Mouse (Mus musculus) frontal cortex, adult (tissue): ENCODE data around the gene Lypd4.

Experiments used
- ATAC-seq: cut with Nextera tagmentation; 2 replicates; pipeline ENCODE4 v1.9.2; 2017; ENCODE audit warnings: mild to moderate bottlenecking, moderate library complexity, mixed read lengths; ENCODE audit not compliant: low TSS enrichment

Gene Lypd4

DNA sequence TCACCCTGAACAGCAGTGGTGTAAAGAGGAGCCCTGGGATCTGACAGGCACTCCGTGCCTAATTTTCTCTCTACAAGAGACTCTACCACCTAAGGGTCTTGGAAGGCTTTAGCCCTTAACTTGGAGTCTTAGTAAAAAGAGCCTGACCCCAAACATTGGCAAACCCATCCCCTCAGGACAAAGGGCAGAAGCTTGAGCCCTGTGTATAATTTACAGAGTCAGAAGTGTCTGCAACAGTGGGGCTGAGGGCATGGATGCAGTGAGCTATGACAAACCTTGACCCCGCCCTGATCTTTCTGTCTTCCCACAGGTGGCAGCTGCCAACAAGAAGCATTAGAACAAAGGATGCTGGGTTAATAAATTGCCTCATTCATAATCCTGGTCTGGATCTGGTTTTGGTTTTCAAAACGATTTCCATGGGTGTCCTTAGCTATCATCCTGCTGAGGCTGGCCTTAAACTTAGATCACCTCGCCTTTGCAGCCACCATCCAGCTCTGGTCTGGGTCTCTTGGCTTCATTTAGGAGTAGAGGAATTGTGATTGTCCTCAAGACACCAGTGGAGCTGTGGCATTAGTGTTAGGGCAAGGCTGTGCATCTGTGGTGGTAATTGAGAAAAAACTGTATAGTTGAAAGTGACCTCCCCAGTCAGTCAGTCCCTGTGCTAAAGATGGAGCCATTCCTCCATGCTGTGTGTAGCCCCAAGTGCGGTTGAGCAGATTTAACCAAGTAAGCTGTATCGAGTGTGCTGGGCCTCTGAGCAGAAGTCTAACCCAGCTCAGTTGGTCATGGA lies 19.9 kb upstream of the Lypd4 start:
- ATAC-seq: no peak

DNA sequence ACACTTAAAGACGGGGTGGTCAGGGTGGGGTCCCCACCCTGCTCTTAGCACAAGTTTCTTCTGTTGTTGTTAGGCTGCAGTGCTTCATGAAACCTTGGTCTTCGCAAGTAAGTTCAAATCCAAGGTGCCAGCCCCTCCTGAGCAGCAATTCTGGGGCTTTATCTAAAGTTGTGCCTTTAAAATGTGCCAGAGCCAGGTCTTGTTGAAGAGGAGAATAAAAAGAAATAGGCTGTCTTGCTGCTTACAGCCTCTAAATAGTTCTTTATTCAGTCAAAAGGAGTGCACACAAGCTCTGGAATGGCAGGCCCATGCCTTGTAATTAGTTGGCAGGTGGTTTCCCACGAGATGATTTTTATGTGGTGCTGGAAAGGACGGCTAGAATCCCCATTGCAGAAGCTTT lies 17.4 kb upstream of the Lypd4 start:
- no peak for ATAC-seq

DNA sequence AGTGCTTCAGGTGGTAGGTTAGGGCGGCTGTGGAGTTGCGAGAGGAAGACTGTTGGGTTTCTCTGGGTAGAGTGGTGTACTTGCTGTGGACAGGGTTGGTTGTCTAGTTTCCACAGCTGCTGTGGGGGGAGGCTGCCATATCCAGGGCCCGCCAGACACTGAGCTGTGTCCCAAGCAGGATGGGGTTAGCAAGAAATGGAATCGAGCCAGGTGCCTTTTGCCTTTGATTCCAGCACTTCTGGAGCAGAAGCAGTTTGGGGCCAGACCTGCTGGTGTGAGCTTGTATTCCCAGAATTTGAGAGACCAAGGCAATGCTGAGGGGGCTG lies 16.5 kb upstream of the Lypd4 start:
- no peak for ATAC-seq

DNA sequence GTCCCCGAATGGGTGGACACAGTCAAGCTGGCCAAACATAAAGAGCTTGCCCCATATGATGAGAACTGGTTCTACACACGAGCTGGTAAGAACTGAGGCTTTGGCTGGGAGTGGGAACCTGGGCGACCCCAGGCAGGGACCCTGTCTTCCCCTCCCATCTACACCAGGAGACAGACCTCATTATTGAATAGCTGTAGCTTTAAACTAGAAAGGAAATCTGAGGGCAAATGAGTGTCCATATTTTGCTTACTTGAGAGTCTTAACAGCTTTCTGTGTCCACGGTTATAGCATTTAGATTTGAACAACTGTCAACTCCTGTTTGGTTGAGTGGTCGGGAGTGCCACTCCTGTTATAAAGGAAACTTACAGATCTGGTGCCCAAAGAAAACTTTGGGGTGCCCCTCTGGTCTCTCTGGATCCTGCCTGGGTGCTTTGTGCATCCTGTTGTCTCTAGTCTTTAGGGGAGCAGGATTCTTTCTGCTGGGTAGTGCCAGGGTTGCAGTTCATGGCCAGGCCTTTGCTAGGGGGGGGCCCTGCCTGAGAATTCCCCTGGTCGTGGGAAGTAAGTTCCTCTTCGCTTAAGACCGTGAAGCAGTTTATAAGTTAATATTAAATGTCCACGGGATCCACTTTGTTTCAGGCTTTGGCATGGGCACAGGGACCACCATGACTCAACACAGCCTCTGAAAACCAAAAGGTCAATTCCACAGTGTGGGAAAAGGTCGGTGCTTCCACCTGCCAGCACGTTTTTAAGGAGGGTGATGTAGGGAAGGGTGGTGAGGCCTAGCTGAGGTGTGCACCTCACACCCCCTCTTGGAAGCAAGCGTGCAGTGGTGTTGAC lies 15.9 kb upstream of the Lypd4 start:
- ATAC-seq: no peak

DNA sequence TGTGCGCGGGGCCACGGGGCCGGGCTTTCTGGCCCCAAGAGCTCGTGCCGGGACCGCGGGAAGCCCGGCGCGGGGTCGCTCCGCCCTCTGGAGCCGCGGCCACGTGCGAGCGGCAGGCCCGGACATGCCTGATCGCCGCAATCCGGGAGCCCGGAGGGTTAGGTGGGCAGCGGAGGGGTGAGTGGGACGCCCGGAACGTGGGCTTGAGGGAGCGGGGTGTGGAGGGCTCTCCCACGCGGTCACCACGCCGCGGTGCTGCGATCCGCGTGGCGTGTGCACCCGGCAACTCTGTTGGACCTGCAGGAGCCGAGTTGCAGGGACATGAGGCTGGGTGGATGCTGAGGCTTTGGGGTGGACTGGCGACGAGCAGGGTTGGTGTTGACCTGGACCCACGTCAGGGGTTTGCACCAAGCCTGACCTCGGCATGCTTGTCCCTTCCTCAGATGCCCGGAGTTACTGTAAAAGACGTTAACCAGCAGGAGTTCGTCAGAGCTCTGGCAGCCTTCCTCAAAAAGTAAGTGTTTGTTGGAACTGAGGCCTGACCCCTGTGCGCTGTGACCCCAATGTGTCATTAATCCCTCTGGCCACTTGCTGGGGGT lies 15.1 kb upstream of the Lypd4 start:
- peak; percentile 0; the same call in 1 of the 2 replicates for ATAC-seq

DNA sequence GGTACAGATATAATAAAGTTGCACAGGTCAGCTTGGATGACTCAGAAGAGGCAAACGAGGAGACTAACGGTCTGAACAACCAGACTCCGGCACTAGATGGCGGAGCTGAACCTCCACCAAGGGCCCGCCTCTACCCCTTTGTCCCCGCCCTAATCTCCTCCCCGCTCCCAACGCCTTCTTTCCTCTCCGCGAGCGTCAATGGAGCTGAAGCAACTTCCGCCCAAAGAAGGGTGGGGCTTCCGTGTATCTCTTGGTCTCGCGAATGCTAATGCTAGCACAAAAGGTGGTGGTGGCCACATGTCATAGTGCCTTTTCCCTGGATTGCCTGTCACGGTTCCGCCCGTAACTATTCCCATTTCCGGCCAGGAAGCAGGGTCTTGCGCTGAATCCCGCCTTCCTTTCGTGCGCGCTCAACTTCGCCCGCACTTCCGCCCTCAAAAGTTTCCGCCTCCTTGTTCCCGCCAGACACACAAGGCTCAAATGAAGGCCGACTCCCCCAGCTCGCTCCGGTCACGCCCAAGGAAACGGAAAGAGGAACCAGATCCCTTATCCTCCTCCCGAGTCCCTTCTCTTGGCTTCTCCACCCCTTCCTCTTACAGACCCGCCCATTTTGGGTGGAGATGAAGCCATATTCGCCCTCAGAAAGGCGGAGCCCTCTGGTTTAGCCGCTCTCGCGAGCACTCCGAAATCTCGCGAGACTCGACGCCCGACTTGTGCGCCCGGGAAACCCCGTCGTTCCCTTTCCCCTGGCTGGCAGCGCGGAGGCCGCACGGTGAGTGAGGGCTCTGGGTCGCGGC lies 14.4 kb upstream of the Lypd4 start, which contains the start of gene Rps19:
Gene Rps19, plus strand, starts transcription at position 476 of the 797 bp plus-strand sequence.
- peak; percentile 92 for ATAC-seq

DNA sequence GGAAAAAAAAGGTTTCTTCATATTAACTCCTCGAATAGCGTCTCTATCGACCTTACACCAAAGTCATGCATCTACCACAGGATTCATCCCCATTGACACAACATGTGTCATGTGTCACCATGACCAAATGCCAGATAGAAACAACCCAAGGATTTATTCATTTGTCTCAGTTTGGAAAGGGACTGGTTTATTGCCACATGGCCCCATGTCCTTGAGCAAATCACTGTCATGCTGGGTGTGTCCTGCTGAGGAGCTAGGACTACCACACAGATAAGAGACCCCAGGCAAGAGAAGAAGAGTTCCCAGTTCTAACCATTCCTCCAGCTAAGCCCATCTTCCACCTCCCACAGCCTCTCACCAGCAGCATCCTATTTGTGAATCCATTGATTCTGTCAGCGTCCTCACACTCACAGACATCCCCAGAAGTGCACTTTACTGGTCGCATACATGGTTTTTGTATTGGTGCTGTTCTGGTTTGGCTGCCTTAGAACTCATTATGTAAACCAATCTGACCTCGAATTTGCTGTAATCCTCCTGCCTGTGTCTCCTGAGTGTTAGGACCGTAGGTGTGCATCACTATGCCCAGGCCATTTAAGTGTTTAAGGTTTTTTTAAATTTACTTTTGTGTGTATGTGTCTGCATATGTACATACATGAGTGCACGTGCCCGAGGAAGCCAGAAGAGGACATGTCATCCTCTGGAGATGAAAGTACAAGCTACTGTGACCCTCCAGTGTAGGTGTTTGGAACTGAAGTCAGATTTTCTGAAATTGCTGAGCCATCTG lies 12.9 kb upstream of the Lypd4 start:
- no peak for ATAC-seq

DNA sequence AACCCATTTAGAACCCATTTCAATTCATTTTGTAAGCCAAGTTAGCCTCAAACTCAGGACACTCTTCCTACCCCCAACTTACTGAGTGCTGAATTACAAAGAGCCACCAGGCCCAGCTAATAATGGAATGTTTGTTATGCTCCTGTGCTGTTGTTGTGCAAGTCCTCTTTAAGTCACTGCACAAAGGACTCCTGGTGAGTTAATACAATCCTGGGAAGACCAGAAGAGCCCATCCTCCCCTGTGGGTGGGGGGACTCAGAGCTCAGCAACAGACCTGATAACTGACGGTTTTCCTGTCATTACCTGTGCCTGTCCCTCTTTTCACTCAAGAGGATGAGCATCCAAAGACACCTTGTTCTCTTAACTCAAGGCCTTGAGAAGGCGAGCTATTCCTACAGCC lies 9.9 kb upstream of the Lypd4 start:
- no peak for ATAC-seq

DNA sequence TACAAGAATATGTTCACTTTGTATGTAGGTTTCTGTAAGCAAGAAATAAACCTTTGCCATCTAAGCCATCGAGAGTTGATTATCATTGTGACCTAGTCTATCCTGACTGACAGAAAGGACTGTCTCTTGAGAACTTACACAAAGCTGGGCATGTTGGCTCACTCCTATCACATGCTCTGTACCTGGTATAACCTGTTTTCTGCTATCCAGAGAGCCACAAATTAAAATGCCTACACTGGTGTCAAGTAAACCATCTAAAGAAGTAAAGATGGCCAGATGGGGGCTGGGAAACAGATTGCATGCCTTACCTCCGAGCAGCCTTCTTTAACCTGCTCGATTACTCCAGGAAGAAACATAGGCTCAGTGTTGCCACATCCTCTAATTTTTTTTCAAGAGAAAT lies 7.8 kb upstream of the Lypd4 start:
- no peak for ATAC-seq

DNA sequence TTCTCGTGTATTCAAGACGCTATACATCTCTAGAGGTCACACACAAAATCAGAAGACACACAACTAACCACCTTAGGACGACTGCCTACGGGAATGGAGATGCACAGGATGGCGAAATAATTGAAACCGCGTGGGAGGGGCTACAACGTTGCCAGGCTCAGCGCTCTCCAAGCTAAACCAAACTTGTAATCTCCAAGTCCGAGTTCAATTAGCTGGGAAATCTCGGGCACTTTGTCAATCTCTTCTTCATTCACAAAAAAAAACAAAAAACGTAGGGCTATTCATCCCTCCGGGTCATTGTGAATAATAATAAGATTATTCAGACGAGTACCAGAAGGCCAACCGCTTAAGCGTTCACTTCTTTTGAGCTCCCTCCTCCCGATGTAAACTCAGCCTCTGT lies 661 bp downstream of the Lypd4 start:
- ATAC-seq: no peak

DNA sequence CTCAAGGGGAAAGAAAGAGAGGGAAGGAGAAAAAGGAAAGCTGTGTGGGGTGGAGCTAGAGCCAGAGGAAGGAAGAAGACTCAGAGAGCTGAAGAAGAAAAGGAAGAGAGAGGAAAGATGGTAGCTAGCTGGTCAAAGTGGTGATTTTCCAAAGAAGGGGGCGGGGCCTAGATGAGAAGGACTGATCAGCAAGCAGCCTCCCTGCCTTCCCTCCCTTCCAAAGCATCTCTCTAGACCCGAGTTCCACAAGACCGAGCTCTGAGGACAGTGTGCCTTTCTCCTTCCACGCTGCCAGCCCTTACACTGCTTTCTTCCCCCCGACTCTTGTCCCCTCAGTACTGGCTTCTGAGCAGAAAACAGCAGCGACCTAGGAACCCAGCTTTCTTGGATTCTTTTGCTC lies 5.6 kb downstream of the Lypd4 start:
- no peak for ATAC-seq

DNA sequence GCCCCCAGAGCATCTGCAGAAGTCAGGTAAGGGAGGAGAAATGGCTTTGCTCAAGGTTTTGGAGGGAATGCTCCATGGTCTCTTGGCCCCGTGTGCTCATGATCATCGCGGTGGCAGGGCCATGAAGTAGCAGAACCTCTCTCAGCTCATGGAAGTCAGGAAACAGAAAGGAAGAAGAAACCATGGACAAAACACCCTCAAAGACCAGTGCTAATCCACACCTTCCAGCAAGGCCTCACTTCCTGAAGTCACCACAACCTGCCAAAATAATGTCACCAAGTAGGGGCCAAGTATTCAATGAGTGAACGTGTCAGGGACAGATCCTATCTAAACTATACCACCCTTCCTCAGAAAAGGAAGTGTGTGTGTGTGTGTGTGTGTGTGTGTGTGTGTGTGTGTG lies 6.9 kb downstream of the Lypd4 start:
- no peak for ATAC-seq

DNA sequence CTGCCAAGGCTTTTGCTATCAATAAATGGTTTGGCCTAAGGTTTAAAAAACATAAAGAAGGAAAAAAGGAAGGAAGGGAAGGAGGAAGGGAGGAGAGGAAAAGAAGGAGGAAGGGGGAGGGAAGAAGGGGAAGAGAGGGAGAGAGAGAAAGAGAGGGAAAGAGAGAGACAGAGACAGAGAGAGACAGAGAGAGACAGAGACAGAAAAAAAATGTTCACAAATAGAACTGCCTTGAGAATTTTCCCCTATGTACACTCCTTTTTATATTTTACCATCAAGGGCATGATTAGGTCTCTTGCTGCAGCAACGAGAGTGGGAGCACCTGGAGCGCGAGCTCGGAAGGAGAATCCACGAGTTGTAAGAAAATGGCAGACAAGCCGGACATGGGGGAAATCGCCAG lies 7.8 kb downstream of the Lypd4 start, which contains the start of gene Gm9844:
Gene Gm9844, plus strand, starts transcription at position 301 of the 400 bp plus-strand sequence.
- no peak for ATAC-seq

DNA sequence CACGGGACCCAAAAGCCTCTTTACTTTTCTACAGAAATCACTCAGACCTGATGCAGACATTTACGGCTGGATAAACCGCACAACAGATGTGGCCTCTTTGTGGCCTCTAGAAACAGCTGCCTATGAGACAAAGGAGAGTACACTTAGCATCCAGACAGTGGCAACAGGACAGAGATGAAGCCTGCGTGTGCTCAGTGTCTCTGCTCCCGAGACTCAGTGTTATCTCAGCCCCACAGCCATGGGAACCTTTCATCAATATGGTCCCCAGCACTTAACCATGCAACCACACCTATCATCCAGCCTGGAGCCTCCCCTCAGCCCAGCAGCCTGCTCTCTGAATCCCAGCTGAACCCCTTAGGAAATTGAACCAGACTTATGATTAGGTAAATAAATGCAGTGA lies 10.5 kb downstream of the Lypd4 start:
- ATAC-seq: no peak

DNA sequence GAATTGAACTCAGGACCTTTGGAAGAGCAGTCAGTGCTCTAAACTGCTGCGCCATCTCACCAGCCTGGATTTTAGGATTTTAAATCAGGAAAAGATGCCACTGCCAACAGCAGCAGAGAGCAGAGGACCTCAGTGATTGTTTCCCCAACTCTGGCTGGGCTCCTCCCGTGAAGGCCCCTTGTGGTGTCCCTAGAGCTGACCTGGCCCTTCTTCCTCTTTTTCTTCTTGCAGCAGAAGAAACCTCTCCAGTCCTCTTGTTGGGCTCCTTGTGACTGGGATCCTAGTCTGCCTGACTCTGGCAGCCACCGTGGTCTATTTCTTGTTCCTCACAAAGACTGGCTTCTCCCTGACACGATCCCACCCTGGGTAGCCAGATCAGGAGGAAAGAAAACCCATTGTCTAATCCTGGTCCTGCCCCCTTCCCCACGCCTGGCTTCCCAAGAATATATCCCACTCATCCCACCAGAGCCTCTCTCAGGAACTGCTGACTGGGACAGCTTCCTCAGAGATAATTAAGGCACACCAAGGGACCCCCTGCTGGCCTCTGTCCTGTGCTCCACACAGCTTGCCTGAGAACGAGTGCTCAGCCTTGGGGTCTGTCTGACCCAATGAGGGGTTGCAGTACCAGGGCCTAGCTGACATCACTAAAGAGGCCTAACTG lies 13.2 kb downstream of the Lypd4 start:
- ATAC-seq: no peak

DNA sequence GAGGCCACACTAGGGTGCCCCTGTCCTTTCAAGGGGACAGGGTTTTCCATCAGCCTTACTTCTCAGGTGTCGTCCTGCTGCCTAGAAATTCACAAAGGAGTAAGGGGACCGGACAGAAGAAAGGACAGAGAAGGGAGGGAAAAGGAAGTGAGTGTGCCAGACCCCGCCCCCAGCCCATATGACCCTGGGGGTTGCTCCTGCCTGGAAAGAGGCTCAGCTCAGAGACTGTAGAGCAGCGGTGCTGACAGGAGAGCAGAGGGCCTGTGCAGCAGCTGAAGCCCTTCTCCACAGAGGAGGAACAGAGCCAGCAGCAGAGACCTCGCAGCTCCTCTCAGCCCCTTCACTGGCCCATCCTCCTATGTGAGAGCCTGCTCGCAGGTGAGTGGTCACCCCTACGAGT lies 16.0 kb downstream of the Lypd4 start:
- no peak for ATAC-seq

DNA sequence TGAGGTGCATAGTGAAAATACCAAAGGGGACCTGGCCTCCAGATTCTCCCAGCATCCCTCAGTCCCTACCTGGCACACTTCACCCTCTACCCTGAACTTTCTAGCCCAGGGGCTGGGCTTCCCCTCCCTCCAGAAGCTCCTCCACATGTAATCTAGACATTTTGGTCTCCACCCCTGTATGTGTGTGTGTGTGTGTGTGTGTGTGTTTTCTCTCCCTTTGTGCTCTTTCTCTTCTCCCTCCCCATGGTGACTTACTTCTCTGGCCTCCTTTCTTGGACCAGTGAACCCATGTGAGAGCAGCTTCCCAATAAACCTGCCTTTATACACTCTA lies 16.5 kb downstream of the Lypd4 start:
- ATAC-seq: no peak

DNA sequence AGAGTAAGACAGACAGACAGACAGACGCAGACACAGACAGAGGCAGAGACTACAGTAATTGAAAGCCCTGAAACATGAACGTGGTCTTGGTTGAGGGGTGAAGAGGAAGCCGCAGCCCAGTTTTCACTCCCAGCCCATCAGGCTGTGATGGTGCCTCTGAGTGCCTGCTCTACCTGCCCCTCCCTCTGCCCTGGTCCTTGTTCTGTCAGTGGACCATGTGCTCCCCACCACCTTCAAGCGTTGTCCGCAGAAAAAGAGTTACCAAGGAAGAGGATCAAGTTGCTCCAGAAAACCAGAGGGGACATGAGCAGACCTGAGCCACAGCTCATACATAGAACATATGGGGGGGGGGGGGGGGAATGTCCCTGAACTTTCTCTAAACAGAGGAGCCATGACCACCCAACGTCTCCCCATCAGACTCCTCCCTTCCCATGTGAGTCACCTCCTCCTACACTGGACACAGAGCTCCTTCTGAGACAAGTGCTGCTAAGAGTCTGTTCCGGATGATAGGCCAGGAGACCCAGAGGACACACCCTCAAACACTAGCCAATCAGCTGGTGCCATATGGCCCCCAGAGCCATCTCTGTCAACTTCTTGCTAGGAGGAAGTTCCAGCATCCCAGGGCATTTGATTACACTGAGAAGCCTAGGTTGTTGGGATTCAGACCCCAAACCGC lies 17.0 kb downstream of the Lypd4 start:
- no peak for ATAC-seq

DNA sequence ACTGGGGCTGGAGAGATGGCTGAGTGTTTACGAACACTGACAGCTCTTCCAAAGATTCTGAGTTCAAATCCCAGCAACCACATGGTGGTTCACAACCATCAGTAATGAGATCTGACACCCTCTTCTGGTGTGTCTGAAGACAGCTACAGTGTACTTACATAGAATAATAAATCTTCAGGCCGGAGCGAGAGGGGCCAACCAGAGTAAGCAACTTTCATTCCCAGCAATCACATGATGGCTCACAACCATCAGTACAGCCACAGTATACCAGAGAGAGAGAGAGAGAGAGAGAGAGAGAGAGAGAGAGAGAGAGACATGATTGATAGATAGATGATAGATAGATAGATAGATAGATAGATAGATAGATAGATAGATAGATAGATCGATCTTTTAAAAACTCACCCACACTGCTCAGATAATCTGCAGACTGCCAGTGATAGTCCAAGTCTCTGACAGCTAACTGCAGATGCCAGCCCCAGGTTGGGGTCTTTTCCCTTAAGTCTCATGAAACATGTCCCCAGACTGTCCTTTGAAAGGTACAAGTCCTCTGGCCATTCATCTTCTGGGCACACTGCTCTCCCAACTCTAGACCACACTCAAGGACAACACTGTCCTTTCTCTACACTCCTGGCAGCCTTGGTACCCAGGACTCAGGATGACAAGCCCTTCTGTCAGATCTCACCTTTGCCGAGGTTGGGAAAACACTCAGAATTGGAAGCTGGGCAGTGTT lies 18.0 kb downstream of the Lypd4 start:
- no peak for ATAC-seq
